Mouse (Mus musculus) ZHBTc4 (cell line): ENCODE data around the gene Comt.

ENCODE experiments used
- DNase-seq: peaks from one replicate; pipeline ENCODE4 v3.0.0-alpha.2; 2011; ENCODE audit warnings: low read depth, low spot score

Gene Comt

GRCm38 (mm10) chr16:18426802-18427280, at the start of gene Comt:
Comt (minus strand) TSS chr16:18426852.
- DNase-seq, result no peak

GRCm38 (mm10) chr16:18474021-18474420, 47.4 kb upstream of the Comt start:
- DNase-seq, result no peak

- DNase-seq, result no peak
These were observed 46.3 kb upstream of the Comt start for GRCm38 (mm10) chr16:18472976-18473375.

- DNase-seq, result peak; percentile 35
These were observed 45.8 kb upstream of the Comt start for GRCm38 (mm10) chr16:18472416-18472815.

- DNase-seq, result no peak
These were observed 45.3 kb upstream of the Comt start for GRCm38 (mm10) chr16:18471976-18472375.

GRCm38 (mm10) chr16:18471381-18471955, 44.8 kb upstream of the Comt start:
- DNase-seq, result peak; percentile 57

- peak; percentile 51 for DNase-seq
These were observed 44.2 kb upstream of the Comt start for GRCm38 (mm10) chr16:18470829-18471228.

- no peak for DNase-seq
These were observed 37.6 kb upstream of the Comt start for GRCm38 (mm10) chr16:18464271-18464670.

GRCm38 (mm10) chr16:18462598-18462997, 35.9 kb upstream of the Comt start:
- DNase-seq, result no peak

GRCm38 (mm10) chr16:18462031-18462430, 35.4 kb upstream of the Comt start:
- DNase-seq, result peak; percentile 39

GRCm38 (mm10) chr16:18460826-18461225, 34.2 kb upstream of the Comt start:
- DNase-seq, result no peak

- peak; percentile 94 for DNase-seq
These were observed 33.3 kb upstream of the Comt start for GRCm38 (mm10) chr16:18459955-18460370.

GRCm38 (mm10) chr16:18459335-18459954, 32.8 kb upstream of the Comt start:
- no peak for DNase-seq

- DNase-seq, result no peak
These were observed 32.0 kb upstream of the Comt start for GRCm38 (mm10) chr16:18458661-18459060.

GRCm38 (mm10) chr16:18455407-18455806, 28.8 kb upstream of the Comt start:
- no peak for DNase-seq

GRCm38 (mm10) chr16:18453846-18454245, 27.2 kb upstream of the Comt start:
- no peak for DNase-seq

- no peak for DNase-seq
These were observed 25.8 kb upstream of the Comt start for GRCm38 (mm10) chr16:18452361-18452862.

- no peak for DNase-seq
These were observed 25.0 kb upstream of the Comt start for GRCm38 (mm10) chr16:18451486-18452181.

- DNase-seq, result no peak
These were observed 22.4 kb upstream of the Comt start for GRCm38 (mm10) chr16:18449005-18449404.

GRCm38 (mm10) chr16:18448104-18448503, 21.5 kb upstream of the Comt start:
- no peak for DNase-seq

GRCm38 (mm10) chr16:18447243-18447642, 20.6 kb upstream of the Comt start:
- no peak for DNase-seq

- peak; percentile 90 for DNase-seq
These were observed 16.8 kb upstream of the Comt start for GRCm38 (mm10) chr16:18443385-18443841.
